Mouse (Mus musculus) cerebellum, adult 9-11 months (tissue): ENCODE measurements around the gene Cd33.

Experiments
- DNase-seq: peaks from one replicate; pipeline ENCODE4 v3.0.0; 2022

Gene Cd33

DNA sequence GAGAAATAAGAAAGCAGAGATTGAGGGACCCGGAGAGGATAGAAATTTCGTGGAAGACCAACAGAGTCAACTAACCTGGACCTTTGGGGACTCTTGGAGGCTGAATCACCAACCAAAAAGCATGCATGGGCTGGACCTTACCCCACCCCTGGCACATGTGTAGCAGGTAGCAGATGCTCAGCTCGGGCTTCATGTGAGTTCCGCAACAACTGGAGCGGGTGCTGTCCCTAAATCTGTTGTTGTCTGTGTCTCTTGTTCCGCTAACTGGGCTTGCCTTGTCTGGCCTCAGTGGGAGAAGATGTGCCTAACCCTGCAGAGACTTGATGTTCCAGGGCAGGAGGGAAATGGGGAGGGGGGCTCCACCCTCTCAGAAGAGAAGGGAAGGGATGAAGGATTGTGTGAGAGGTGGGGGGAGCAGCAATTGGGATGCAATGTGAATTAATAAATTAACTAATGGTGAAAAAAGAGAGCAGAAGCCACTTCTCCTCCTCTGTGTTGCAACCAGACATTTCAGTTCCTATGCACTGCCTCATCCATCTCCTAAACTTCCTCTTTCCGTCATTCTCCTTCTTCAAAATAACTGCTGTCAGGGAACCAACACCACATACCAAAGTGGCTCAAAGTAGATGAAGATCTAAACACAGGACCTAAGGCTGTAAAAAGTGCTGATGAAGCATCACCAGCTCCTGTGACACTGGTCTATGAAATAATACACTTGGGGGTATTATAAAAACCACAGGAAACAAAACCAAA is at the start of gene Cd33:
Gene Cd33 (minus strand): TSS at position 204 of the 753 bp plus-strand sequence.
- no peak for DNase-seq

DNA sequence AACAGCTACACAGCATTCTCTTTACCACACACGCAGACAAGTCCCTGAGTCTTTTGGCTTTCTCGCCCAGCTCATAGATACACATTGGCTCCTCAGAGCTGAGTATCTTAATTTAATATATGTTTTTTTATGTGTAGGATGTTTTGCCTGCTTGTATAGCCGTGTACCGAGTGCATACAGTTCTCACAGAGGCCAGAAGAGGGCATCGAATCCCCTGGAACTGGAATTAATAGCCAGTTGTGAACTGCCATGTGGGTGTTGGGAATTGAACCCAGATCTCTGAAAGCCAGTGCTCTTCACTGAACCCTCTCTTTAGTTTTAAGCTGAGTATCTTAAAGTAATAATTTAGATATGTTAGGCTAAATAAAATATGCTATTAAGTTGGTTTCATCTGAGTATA is 40.6 kb upstream of the Cd33 start:
- no peak for DNase-seq

DNA sequence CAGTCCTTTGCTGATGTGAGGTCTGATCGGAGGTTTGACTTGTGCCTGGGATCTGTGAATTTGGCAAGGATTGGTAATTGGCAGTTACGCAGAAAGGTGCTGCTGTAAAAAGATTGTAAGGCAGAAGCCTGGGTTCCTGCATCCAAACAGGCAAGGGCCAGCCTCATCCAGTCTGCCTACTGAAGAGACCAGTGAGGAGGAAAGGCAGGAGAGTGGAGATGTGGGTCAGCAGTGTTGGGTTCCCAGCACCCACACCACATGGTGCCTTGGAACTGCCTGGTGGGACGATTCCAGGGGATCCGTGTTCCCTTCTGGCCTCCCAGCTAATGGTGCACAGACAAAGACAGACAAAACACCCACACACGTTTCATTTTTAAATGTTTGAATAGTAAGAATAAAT is 36.3 kb upstream of the Cd33 start:
- peak; percentile 61 for DNase-seq

DNA sequence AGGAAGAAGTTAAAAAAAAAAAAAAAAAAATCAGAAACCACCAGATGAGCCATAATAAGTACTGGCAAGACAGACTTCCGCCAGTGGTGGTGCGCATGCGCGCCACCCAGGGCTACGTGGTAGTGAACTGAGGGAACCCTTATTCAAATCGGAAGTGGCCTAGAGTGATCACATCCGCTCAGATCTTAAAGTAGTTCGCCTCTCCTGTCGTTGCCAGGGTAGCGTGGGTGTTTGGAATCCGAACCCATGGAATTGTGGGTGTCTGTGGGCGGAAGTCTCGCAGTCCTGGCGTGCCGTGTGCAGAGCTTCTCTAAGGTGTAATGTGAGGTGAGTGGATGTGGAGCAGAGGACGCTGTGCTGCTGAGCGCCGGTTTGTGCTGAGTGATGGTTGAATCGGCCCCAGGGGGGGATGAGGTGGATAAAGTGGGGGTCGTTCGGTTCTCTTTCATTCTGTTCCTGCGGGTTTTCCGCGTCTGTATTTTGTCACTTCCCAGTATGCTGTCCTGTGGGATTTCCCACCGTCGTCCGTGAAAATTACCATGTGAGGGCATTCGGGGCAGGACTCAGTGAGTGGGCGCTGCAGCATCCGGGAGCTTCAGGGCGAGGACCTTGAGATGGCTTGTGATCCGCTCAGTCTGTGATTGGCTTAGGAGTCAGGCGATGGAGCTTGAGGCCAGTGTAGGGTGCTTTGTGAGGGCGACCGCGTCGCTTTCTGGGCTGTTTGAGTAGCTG is 35.4 kb upstream of the Cd33 start, which contains the start of gene Zfp719:
Gene Zfp719 (plus strand): TSS at position 171 of the 732 bp plus-strand sequence.
- DNase-seq, result peak; percentile 96

DNA sequence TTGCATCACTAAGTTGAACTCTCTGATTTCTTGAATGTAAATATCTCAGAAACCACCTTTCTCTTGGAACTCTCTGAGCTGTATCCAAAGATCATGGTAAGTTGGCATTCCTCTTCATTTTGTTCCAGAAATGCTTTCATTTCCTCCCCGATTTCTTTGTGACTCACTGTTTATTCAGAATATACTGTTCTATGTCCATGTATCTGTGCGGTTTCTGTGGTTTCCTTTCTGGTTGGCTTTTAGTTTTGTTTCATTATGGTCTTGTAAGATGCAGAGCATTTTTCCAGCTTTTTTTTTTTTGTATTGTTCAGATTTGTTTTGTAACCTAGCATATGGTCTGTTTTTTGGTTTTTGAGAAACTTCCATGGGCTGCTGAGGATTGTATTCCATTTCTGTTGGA is 27.0 kb upstream of the Cd33 start:
- no peak for DNase-seq

DNA sequence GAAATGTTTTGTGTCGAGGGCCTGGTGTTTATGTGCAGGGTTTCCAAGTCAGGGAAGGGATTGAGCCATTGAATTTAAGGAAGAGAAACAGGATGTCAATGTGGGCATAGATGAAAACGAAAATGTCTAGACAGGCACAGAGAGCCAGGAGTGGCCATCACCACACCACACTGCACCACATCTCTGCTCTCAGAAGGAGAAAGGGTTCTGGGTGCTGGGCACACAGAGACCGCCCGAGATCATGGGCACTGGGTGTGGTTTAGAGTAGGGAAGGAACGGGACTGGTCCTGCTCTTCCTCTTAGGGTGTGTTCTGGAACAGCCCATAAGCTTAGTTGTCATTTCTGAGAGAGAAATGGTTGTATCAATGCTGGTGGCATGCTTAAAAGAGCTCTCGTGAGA is 19.1 kb upstream of the Cd33 start:
- no peak for DNase-seq

DNA sequence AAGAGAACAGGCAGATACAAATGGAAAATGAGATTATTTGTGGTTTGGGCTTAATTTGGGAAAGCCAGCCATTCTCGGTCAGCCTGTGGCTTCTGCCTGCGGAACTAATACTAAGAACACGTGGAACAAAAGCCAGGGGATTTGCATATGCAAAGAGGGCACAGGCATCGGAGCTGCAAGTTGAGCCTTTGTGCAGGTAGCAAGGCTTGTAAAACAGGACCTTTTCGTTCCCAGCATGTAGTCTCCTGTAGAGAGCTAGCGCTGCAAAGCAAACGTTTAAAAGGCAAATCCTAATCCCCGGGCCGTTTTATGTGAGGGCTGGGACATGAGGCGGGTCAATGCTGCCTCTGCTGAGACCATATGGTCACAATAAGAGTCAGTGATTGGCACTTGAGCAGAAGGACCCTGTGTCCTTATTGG is 18.4 kb upstream of the Cd33 start:
- no peak for DNase-seq

DNA sequence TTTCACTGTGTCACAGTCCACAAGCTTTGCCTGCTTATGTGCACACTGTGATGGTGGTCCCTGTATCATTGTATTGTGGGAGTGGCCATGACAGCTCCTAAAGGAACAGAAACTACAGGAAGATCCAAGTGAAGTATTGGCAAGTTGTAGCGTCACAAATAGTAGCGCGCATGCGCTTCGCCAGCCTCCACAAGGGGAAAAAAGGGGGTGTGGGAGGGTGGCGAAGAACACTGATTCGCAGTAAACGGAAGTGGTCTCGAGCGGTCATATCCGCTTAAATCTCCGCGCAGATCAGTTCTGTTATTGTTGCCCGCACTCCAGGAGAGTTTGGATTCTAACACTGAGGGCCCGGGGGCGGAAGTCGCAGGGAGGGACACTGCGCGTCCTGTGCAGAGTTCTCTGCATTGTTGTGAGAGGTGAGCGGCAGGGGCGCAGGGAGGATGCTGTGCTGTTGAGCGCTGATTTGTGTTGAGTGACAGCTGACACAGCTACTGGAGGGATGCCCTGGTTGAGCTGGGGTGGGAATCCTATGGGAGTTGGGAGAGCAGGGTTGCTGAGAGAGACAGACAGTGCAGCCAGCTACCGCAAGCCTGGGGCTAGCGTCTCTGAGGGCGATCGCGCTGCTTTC is 17.9 kb upstream of the Cd33 start, which contains the start of gene Zfp658:
Gene Zfp658 (plus strand): TSS at position 251 of the 628 bp plus-strand sequence.
- DNase-seq, result peak; percentile 86

DNA sequence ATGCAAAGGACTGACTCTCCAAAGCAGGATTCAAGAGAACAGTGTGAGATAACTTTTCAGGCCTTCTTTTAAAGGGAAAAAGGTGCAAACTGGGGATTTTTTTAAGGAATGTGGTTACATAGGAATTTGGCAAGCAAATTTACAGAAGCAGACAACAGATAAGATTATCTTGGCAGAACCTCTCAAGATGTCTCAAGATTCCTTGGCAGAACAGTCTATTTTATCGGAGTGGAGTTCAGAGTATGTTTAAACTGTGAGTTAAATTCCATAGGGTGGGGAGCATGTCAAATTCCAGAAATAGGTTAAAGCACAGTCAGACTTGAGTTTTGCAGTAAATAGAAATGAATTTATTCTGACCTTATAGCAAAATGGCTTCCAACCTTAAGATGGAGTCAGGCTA is 12.7 kb upstream of the Cd33 start:
- DNase-seq, result no peak

DNA sequence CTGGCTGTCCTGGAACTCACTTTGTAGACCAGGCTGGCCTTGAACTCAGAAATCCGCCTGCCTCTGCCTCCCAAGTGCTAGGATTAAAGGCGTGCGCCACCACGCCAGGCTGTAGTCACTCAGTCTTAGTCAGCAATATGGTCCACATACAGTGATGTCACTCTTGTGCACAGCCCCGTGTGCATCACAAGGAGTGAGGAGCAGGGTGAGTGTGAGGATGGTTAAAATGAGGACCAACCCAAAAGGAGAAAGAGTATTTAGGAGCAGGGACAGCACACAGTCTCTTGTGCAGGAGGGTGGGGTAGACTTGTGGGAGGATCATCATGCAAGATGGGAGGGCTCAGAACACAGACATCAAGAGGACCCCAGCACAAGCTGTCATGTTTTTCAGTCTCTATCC is 11.1 kb upstream of the Cd33 start:
- no peak for DNase-seq

DNA sequence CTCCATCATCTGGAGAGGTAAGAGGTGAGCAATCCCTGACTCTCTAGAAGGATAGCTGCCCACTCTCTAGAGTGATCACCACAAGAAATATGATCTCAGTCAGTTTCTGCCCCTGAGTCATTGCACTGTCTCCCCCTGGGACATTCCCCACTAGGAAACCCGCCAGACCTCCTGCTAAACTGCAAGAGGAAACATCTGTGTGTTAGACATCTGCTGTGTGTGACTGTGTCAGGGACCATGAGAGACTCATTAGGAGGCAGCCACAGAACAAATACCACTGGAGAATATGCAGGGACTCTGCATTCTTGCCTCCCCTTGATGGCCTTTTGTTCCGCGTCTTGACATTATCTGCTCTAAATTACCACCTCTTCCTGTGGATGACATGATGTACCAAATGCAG is 10.3 kb upstream of the Cd33 start:
- DNase-seq, result no peak

DNA sequence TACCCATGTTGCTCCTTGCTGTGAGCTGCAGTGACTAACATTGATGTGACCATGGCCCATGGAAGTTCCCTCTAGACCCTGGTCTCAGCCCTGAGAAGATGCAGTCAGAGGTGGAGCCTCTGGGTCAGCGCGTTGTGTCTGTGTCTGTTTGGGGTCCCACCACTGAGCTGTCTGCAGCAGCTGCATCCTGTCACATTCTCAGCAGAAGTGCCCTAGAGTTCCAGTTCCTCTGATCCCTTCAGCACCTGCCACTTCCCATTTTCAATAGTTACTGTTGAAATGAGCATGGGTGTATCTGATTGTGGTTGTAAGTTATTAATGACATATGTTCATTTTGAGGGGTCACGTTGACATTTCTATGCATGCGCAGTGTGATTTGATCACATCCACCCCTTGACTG is 8.9 kb upstream of the Cd33 start:
- no peak for DNase-seq

DNA sequence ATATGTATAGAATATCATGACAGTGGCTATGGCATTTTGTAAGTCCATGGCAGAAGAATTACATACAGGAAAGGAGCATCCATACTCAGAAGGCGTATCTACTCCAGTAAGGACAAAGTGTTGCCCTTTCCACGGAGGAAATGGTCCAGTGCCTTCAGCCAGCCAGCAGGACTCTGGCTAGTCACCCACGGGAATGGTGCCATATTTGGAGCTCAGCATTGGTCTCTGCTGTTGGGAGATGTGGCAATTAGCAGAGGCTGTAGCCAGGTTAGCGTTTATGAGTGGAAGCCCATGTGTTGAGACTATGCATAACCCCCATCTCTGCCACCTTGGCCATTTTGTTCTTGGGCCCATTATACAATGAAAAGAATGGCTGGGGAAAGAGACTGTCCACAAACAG is 4.0 kb upstream of the Cd33 start:
- peak; percentile 61 for DNase-seq

DNA sequence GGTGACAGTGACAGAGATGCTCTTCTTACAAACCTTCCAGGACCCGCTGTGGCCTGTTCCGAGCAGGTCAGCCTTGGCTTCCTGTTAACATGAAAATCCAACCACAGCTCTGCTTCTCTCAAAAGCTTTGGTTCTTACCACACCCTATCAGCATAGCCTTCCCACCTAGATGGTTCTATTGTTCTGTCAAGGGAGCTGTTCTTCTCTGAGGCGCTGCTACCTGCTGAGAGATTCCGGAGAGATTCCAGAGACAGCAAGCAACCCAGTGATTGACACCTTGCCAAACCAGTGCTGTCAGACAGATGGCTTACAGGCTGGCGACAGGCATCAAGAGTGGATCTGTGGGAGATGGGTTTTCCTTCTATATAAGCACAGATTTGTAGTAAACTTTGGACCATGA is 3.4 kb upstream of the Cd33 start:
- peak; percentile 80 for DNase-seq

DNA sequence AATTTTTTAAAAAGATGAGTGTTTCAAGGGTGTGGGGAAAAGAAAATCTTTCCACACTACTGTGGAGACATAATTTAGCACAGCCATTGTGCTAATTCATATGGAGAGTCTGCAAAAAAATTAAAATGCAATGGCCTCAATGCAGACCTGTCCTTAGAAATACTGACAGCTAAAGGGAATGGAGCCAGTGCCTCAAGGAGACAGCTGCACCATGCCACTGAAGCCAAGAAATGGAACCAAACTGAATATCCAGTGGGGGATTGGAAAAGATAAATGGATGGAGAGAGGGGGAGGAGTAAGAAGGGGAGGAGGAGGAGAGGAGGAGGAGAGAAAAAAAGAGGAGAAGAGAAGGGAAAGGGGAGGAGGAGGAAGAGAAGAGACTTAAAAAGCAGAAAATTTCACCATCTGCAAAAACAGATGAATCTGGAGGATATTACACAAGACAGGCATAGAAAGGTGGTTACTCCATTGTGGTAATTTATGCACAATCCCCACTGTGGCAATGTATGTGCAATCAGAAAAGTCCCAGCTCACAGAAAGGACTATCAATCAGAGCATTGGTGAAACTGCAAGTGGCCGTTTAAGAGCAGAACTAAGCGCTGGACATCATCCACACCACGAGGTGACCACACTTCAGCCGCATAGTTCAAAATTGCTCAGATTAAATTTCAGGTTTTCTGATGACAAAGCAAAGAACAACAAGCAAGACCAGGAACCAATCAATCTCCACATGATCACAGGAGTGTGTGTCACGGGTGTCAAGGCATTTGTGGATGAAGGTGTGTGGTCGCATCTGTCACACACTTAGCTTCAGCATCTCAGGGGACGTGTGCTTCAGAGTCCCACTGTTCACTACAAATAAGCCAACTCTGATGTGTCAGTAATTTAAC is 1.7 kb upstream of the Cd33 start:
- no peak for DNase-seq

DNA sequence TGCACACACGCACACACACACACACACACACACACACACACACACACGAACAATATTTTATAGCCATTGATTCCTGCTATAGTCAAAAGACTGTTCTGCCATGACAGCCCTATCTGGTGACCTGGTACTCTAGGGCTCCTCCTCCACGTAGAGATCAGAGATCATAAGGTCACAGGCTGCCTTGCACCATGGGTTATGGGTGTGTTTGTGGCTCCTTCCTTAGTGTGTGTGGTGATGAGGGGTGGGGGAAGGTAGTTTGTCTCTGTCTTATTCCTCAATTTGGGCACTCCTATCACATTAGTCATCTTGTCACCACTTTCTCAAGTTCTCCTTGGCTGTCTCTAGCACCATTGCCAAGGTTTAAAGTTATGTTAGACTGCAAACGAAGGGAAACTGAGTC is 5.7 kb downstream of the Cd33 start:
- DNase-seq, result no peak

DNA sequence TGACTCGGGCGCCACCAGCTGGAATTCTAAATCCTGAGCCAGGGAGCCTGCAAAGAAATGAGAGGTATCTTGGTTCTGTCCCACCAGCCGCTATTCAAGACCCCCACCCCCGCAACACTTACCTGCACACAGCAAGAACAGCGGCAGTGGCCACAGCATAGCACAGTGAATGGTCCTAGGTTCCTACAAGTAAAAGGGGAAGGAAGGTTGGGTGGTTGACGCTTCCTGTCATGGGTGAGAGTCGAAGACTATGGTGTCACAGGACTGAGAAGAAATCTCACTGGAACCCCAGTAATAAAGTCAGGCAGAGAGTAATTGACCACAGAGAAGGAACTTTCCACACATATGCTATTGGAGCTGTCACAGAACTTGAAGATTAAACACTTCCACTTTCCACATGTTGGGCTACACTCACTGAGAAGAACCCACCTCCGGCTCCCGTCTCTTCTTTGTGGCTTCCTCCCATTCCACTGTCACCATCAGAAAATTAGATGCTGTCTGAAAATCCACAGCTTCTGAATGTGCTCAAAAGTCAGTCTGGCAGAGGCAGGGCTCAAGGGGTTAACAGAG is 11.2 kb downstream of the Cd33 start:
- no peak for DNase-seq

DNA sequence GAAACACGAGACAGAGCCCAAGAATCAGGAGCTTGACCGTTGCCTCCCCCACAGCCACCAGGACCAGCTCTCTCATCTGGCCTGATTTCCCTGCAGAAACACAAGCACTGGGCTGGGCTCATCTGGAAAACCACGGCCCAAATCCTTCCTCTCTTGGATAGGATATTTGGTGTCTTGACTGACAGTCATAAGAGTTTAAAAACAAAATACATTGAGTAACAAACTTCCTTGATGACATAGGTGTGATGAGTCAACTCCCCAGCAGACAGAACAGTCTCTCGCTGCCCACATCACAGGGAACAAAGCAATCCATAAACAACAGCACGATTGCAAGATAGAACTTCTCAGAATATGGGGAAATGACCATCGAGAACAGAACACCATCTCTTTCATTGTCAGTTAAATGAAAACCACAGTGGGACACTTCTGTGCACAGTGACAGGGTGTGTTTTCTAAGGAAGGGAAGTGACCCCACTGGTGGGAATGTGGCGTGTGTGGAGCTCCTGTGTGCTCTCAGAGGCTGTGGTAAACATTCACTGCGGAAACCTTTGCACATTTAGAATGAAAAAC is 13.9 kb downstream of the Cd33 start:
- no peak for DNase-seq

DNA sequence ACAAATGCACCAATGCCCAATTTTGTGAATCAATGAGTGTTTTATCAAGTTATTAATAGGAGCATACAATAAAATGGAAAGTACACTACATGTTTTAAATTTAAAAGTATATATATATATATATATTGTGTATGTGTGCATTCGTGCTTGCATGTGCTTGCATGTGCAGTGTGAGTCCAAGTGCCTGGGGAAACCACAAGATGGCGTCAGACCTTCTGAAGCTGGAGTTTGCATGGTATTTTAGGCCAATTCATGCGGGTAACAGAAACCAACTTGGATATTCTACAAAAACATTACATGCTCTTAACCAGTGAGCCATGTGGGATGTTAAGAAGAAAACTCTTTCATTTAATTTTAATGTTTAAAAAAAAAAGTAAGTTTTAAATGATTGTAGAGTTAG is 18.9 kb downstream of the Cd33 start:
- DNase-seq, result no peak

DNA sequence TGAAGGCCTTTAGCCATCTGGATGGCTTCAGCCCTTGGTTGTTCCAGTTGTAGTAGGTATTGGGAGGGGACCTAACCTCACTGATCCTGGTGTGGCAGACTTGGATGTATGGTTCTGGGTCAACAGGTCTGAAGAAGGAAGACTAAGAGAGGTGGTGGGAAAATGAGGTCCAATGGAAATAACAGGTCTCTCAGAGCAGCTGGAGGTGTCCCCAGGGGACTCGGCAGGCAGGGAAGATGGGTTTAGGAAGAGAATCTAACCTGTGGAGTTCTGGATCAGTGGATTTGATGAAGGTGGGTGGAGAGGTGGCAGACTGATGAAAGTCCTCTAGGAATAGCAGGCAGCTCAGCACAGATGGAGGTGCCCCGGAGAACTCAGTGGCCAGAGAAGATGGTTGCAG is 21.5 kb downstream of the Cd33 start:
- no peak for DNase-seq

DNA sequence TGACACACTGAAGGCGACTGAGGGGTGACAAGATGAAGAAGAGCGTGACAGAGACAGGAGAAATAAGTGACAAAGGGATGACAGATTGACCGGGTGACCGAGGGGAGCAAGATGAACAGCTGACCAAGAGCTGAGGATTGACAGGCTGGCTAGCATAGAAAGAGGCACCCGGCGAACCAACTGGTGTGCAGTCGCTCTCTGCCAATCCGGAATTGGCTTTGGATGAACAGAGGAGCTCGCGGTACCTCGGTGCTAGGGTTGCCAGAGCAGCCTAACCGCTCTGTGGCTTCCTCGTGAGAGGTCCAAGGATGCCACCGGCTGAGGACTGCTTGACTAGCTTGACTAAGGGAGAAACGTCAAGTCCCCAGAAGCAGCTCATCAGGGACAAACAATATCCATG is 25.9 kb downstream of the Cd33 start:
- DNase-seq, result peak; percentile 46

DNA sequence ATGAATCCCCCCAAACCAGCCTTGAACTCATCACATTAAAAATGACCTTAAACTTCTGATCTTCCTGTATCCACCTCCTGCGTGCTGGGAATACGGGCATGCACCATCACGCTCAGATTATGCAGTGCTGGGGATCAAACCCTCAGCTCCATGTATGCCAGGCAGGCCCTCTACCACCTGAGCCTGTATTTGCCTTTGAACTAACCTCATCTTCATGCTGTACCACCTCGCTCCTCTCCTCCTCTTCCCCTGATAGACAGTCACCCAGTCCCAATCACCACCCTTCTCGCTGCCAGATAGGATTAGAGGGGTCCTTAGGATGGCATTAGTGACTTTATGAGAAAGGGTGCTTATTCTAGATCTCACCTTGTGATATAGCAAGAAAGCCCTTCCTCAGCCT is 29.2 kb downstream of the Cd33 start:
- DNase-seq, result no peak
